Mouse (Mus musculus): ENCODE data around the gene Olfr802. TPM values are rescaled to one million over a fixed set of nuclear protein-coding genes. Genes with fewer than 3 reads are reported as not detected.

Gene Olfr802
- not detected in 2 replicates for polyA plus RNA-seq (2014; fragmentation: Nextera tagmentation; extraction: Ambion mirVana)

GRCm38 (mm10) chr10:129688069-129688468 lies at the start of gene Olfr802:
Olfr802 (minus strand) TSS chr10:129688169.
- ATAC-seq: no peak
- WGBS: 88% methylated on average over 1 of the region's 1 CpGs

GRCm38 (mm10) chr10:129729275-129729674 lies 41.3 kb upstream of the Olfr802 start, which contains the start of gene Olfr805:
Olfr805 (minus strand) TSS chr10:129729375.
- Histone ChIP-seq H3K4me1 (ENCODE audit: control insufficient read depth, insufficient read depth, low read length) (no peaks in the 10 kb centered on the region), H3K4me2 (ENCODE audit: low read length) (no peak within 1 kb of the TSS), H3K4me3 (ENCODE audit: low read depth, low read length) (no peak within 1 kb of the TSS), H3K9me3 (replicated peaks; ENCODE audit: control insufficient read depth, low read length) (no peaks in the 10 kb centered on the region), H3K27ac (ENCODE audit: low read depth, low read length) (no peak within 1 kb of the TSS), H3K27me3 (replicated peaks; ENCODE audit: control insufficient read depth, insufficient read depth, low read length) (no peaks in the 10 kb centered on the region), H3K9ac (ENCODE audit: low read length) (no peak within 1 kb of the TSS), H3K36me3 (ENCODE audit: control insufficient read depth, insufficient read depth, low read length) (no peaks in the 10 kb centered on the region)
- ATAC-seq (no peak), DNase-seq (ENCODE audit: low spot score) (no peak)
- 93% methylated on average over 2 of the region's 2 CpGs for WGBS

More at GRCm38 (mm10) chr10:129688069-129688468, at the start of gene Olfr802:
- H3K4me3 ChIP-seq (ENCODE audit: low read depth, low read length): no peak within 1 kb of the TSS
- H3K27me3 ChIP-seq (replicated peaks; ENCODE audit: control insufficient read depth, insufficient read depth, low read length): no peaks in the 10 kb centered on the region
- no peak within 1 kb of the TSS for H3K9ac ChIP-seq (ENCODE audit: low read length)
- H3K4me2 ChIP-seq (ENCODE audit: low read length): no peak within 1 kb of the TSS
- H3K9me3 ChIP-seq (replicated peaks; ENCODE audit: control insufficient read depth, low read length): no peaks in the 10 kb centered on the region
- no peaks in the 10 kb centered on the region for H3K4me1 ChIP-seq (ENCODE audit: control insufficient read depth, insufficient read depth, low read length)
- no peak within 1 kb of the TSS for H3K27ac ChIP-seq (ENCODE audit: low read depth, low read length)
- H3K36me3 ChIP-seq (ENCODE audit: control insufficient read depth, insufficient read depth, low read length): no peaks in the 10 kb centered on the region
- DNase-seq (ENCODE audit: low spot score): no peak

- Histone ChIP-seq H3K4me1 (ENCODE audit: control insufficient read depth, insufficient read depth, low read length) (no peaks in the 10 kb centered on the region), H3K4me2 (ENCODE audit: low read length) (no peak within 1 kb of the TSS), H3K9me3 (replicated peaks; ENCODE audit: control insufficient read depth, low read length) (no peaks in the 10 kb centered on the region), H3K36me3 (ENCODE audit: control insufficient read depth, insufficient read depth, low read length) (no peaks in the 10 kb centered on the region), H3K27ac (ENCODE audit: low read depth, low read length) (no peak within 1 kb of the TSS), H3K4me3 (ENCODE audit: low read depth, low read length) (no peak within 1 kb of the TSS), H3K27me3 (replicated peaks; ENCODE audit: control insufficient read depth, insufficient read depth, low read length) (no peaks in the 10 kb centered on the region), H3K9ac (ENCODE audit: low read length) (no peak within 1 kb of the TSS)
- ATAC-seq: no peak
- DNase-seq (ENCODE audit: low spot score): no peak
These were observed 14.9 kb upstream of the Olfr802 start, which contains the start of gene Olfr804 for GRCm38 (mm10) chr10:129702910-129703309. Olfr804 (plus strand) TSS chr10:129703210.

- no peaks in the 10 kb centered on the region for H3K36me3 ChIP-seq (ENCODE audit: control insufficient read depth, insufficient read depth, low read length)
- DNase-seq (ENCODE audit: low spot score) (no peak), ATAC-seq (no peak)
- H3K4me1 ChIP-seq (ENCODE audit: control insufficient read depth, insufficient read depth, low read length): no peaks in the 10 kb centered on the region
- H3K27me3 ChIP-seq (replicated peaks; ENCODE audit: control insufficient read depth, insufficient read depth, low read length): no peaks in the 10 kb centered on the region
- WGBS: 84% methylated on average over 2 of the region's 2 CpGs
- no peak within 1 kb of the TSS for H3K4me3 ChIP-seq (ENCODE audit: low read depth, low read length)
- no peak within 1 kb of the TSS for H3K4me2 ChIP-seq (ENCODE audit: low read length)
- H3K9me3 ChIP-seq (replicated peaks; ENCODE audit: control insufficient read depth, low read length): no peaks in the 10 kb centered on the region
- no peak within 1 kb of the TSS for H3K9ac ChIP-seq (ENCODE audit: low read length)
- no peak within 1 kb of the TSS for H3K27ac ChIP-seq (ENCODE audit: low read depth, low read length)
These were observed 6.2 kb upstream of the Olfr802 start, which contains the start of gene Olfr803 for GRCm38 (mm10) chr10:129694186-129694585. Olfr803 (minus strand) TSS chr10:129694286.

GRCm38 (mm10) chr10:129673765-129674164 lies 14.2 kb downstream of the Olfr802 start, which contains the start of gene Olfr801:
Olfr801 (minus strand) TSS chr10:129673865.
- H3K9me3 ChIP-seq (replicated peaks; ENCODE audit: control insufficient read depth, low read length): no peaks in the 10 kb centered on the region
- H3K36me3 ChIP-seq (ENCODE audit: control insufficient read depth, insufficient read depth, low read length): no peaks in the 10 kb centered on the region
- ATAC-seq (no peak), DNase-seq (ENCODE audit: low spot score) (no peak)
- H3K27ac ChIP-seq (ENCODE audit: low read depth, low read length): no peak within 1 kb of the TSS
- H3K9ac ChIP-seq (ENCODE audit: low read length): no peak within 1 kb of the TSS
- H3K27me3 ChIP-seq (replicated peaks; ENCODE audit: control insufficient read depth, insufficient read depth, low read length): no peaks in the 10 kb centered on the region
- WGBS: 83% methylated on average over 1 of the region's 1 CpGs
- no peak within 1 kb of the TSS for H3K4me3 ChIP-seq (ENCODE audit: low read depth, low read length)
- H3K4me2 ChIP-seq (ENCODE audit: low read length): no peak within 1 kb of the TSS
- H3K4me1 ChIP-seq (ENCODE audit: control insufficient read depth, insufficient read depth, low read length): no peaks in the 10 kb centered on the region

GRCm38 (mm10) chr10:129657394-129657793 lies 30.6 kb downstream of the Olfr802 start, which contains the start of gene Olfr800:
Olfr800 (plus strand) TSS chr10:129657694.
- H3K36me3 ChIP-seq (ENCODE audit: control insufficient read depth, insufficient read depth, low read length): no peaks in the 10 kb centered on the region
- H3K4me3 ChIP-seq (ENCODE audit: low read depth, low read length): no peak within 1 kb of the TSS
- H3K4me2 ChIP-seq (ENCODE audit: low read length): no peak within 1 kb of the TSS
- no peak within 1 kb of the TSS for H3K27ac ChIP-seq (ENCODE audit: low read depth, low read length)
- no peaks in the 10 kb centered on the region for H3K27me3 ChIP-seq (replicated peaks; ENCODE audit: control insufficient read depth, insufficient read depth, low read length)
- no peaks in the 10 kb centered on the region for H3K4me1 ChIP-seq (ENCODE audit: control insufficient read depth, insufficient read depth, low read length)
- no peak within 1 kb of the TSS for H3K9ac ChIP-seq (ENCODE audit: low read length)
- DNase-seq (ENCODE audit: low spot score) (no peak), ATAC-seq (no peak)
- H3K9me3 ChIP-seq (replicated peaks; ENCODE audit: control insufficient read depth, low read length): no peaks in the 10 kb centered on the region

GRCm38 (mm10) chr10:129651763-129652162 lies 36.2 kb downstream of the Olfr802 start:
- no peaks in the 10 kb centered on the region for H3K36me3 ChIP-seq (ENCODE audit: control insufficient read depth, insufficient read depth, low read length)
- no peaks in the 10 kb centered on the region for H3K9me3 ChIP-seq (replicated peaks; ENCODE audit: control insufficient read depth, low read length)
- H3K27ac ChIP-seq (ENCODE audit: low read depth, low read length): no peak overlapping the region
- H3K27me3 ChIP-seq (replicated peaks; ENCODE audit: control insufficient read depth, insufficient read depth, low read length): no peaks in the 10 kb centered on the region
- WGBS: 91% methylated on average over 1 of the region's 1 CpGs
- no peak overlapping the region for H3K4me2 ChIP-seq (ENCODE audit: low read length)
- H3K9ac ChIP-seq (ENCODE audit: low read length): no peak overlapping the region
- H3K4me1 ChIP-seq (ENCODE audit: control insufficient read depth, insufficient read depth, low read length): no peaks in the 10 kb centered on the region
- DNase-seq (ENCODE audit: low spot score): no peak
- ATAC-seq: no peak
- H3K4me3 ChIP-seq (ENCODE audit: low read depth, low read length): no peak overlapping the region

GRCm38 (mm10) chr10:129637184-129637583 lies 50.8 kb downstream of the Olfr802 start, which contains the start of gene Olfr799:
Olfr799 (plus strand) TSS chr10:129637484.
- DNase-seq (ENCODE audit: low spot score) (no peak), ATAC-seq (no peak)
- H3K4me3 ChIP-seq (ENCODE audit: low read depth, low read length): no peak within 1 kb of the TSS
- no peak within 1 kb of the TSS for H3K9ac ChIP-seq (ENCODE audit: low read length)
- no peaks in the 10 kb centered on the region for H3K36me3 ChIP-seq (ENCODE audit: control insufficient read depth, insufficient read depth, low read length)
- H3K27ac ChIP-seq (ENCODE audit: low read depth, low read length): no peak within 1 kb of the TSS
- H3K9me3 ChIP-seq (replicated peaks; ENCODE audit: control insufficient read depth, low read length): 0 out of 2 replicates have a peak, but pooled peaks cover 3% of the 10 kb centered on the region
- H3K4me1 ChIP-seq (ENCODE audit: control insufficient read depth, insufficient read depth, low read length): no peaks in the 10 kb centered on the region
- 29% methylated on average over 1 of the region's 1 CpGs for WGBS
- H3K4me2 ChIP-seq (ENCODE audit: low read length): no peak within 1 kb of the TSS
- no peaks in the 10 kb centered on the region for H3K27me3 ChIP-seq (replicated peaks; ENCODE audit: control insufficient read depth, insufficient read depth, low read length)

GRCm38 (mm10) chr10:129627834-129628233 lies 60.1 kb downstream of the Olfr802 start, which contains the start of gene Olfr798:
Olfr798 (minus strand) TSS chr10:129627934.
- DNase-seq (ENCODE audit: low spot score) (no peak), ATAC-seq (no peak)
- WGBS: 92% methylated on average over 1 of the region's 1 CpGs
- Histone ChIP-seq H3K4me1 (ENCODE audit: control insufficient read depth, insufficient read depth, low read length) (no peaks in the 10 kb centered on the region), H3K9me3 (replicated peaks; ENCODE audit: control insufficient read depth, low read length) (no peaks in the 10 kb centered on the region), H3K4me3 (ENCODE audit: low read depth, low read length) (no peak within 1 kb of the TSS), H3K4me2 (ENCODE audit: low read length) (no peak within 1 kb of the TSS), H3K9ac (ENCODE audit: low read length) (no peak within 1 kb of the TSS), H3K27ac (ENCODE audit: low read depth, low read length) (no peak within 1 kb of the TSS), H3K36me3 (ENCODE audit: control insufficient read depth, insufficient read depth, low read length) (no peaks in the 10 kb centered on the region), H3K27me3 (replicated peaks; ENCODE audit: control insufficient read depth, insufficient read depth, low read length) (no peaks in the 10 kb centered on the region)

All from forebrain, embryonic 14.5 days (tissue).